Mouse (Mus musculus) ES-Bruce4 (cell line): ENCODE results near the gene Grid2.

Experiments
- CTCF ChIP-seq: IDR thresholded peaks from one replicate; pipeline ENCODE4 v1.8.1; 2011; ENCODE audit warnings: low read depth, low read length
- POLR2A ChIP-seq: IDR thresholded peaks from one replicate; pipeline ENCODE4 v1.8.1; 2011; ENCODE audit warnings: low read length; ENCODE audit not compliant: insufficient read depth

DNA sequence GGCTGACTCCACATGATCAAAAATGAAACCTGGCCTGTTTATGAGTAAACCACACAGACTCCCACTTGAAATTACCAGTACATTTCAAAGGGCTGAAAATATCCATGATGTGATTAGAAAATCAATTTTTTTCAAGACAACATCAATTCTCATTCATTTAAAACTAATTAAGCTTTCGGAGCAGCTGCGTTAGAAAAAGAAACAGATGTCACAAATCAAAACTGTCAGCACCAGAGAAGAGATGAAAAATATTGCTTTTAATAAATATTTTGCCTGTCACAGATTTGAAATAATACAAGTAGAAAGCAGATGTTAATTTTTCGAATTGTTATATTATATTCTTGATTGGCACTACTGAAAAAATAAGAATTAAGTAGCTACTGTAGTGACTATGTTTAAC lies 1415.3 kb downstream of the Grid2 start:
- TF ChIP-seq POLR2A, result no peak
- TF ChIP-seq CTCF, result no peak
